17 mouse cellular contexts compared by ENCODE assay signal in the genomic region with DNA sequence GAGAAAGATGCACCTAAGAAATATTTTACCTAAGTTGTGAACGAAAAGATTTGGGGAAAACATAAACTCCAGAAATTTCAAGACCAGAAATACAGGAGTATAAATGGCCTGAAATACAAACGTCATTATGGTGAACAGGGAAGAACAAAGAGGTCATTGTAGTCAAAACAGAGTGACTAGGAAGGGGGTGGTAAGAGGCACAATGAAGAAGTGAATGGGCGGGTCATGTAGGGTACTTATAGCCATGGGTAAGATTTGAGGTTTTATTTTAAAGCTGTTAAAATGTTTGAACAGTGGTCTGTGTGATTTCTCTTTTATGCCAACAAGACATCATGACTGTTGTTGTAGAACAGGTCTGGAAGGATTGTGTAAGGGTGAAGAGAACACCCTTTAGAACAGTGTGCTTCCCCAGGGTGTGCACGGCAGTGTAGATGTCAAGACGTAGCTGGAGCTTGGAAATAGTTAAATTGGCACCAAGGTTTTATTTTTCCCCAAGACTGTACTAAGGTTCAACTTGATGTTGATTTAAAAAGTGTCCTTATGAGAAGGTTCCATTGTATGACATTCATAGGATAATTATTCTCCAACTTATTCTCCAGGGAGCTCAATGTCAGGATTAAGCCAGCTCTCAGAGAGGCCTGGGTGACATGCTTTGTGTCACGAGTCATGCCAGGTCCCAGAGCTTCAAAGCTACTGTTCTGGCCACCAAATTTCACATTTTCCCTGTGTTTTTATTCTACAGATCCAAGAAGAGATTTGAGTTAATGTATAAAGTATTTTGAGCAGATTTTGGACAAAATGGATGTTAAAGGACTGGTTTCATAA.
A peak's percentile ranks its signal among the peaks of the same experiment; 100 is the strongest.
DNase-seq lines count a peak whose midpoint lies in the region; ATAC-seq and TF ChIP-seq lines count a peak whose summit lies in the region.
"Had no signal": no experiment of that assay in that cellular context is flagged by ENCODE, and none has a peak within 500 bp of the region (broad histone marks: within the 10 kb centered on the region; RNA-seq: fewer than 3 reads in every experiment).

No protein-coding gene starts in this region.

- dilution Hi-C loops in CH12.LX (cut with MboI; ENCODE audit: extremely low pct_ligation_motif_present, extremely low pct_unique_long_range_greater_than_20kb, low sequenced_read_pairs) = no loop called here

- TF ChIP-seq EP300 in lung, postnatal 0 days (IDR thresholded peaks at IDR 0.05) = no peak
- no peak for TF ChIP-seq EP300 in CH12.LX (IDR thresholded peaks at IDR 0.05; ENCODE audit: low read length)

- H3K4me1 ChIP-seq in hindbrain, embryonic 13.5 days (replicated peaks) = peaks cover 20% of the 10 kb centered on the region
- peaks cover 12% of the 10 kb centered on the region; the same call in 1 of the 2 replicates for H3K4me1 ChIP-seq in hindbrain, embryonic 10.5 days (replicated peaks)
- no peaks in the 10 kb centered on the region for H3K4me1 ChIP-seq in lung, postnatal 0 days (ENCODE audit: insufficient read depth, low read depth, low read length)
- peaks cover 11 to 85% of the 10 kb centered on the region in 2 experiments for H3K4me1 ChIP-seq in CH12.LX (ENCODE audit: control insufficient read depth in 1 of 2, insufficient read depth in 2 of 2)
- H3K4me1 ChIP-seq in cortical plate, adult 2 months (ENCODE audit: control insufficient read depth, insufficient read depth, low read length) = peaks cover 4% of the 10 kb centered on the region; the same call in 1 of the 2 replicates
- H3K4me1 ChIP-seq: embryonic facial prominence, embryonic 12.5 days; limb, embryonic 12.5 days; liver, embryonic 12.5 days had no signal

- no peak overlapping the region for H3K4me2 ChIP-seq in hindbrain, embryonic 13.5 days
- H3K4me2 ChIP-seq in lung, postnatal 0 days (replicated peaks; ENCODE audit: low read depth, low read length) = no peak overlapping the region
- H3K4me2 ChIP-seq in CH12.LX (ENCODE audit: insufficient read depth, low read depth, poor library complexity, severe bottlenecking) = peak overlapping the region; percentile 55; the same call in 1 of the 2 replicates
- H3K4me2 ChIP-seq: embryonic facial prominence, embryonic 12.5 days; intestine, embryonic 15.5 days; limb, embryonic 12.5 days; liver, embryonic 12.5 days had no signal

- H3K27me3 ChIP-seq in hindbrain, embryonic 13.5 days = no peaks in the 10 kb centered on the region
- H3K27me3 ChIP-seq in hindbrain, embryonic 10.5 days (ENCODE audit: insufficient read depth, poor library complexity, severe bottlenecking) = no peaks in the 10 kb centered on the region
- H3K27me3 ChIP-seq in lung, postnatal 0 days (replicated peaks; ENCODE audit: insufficient read depth, low read length) = no peaks in the 10 kb centered on the region
- H3K27me3 ChIP-seq in CH12.LX (replicated peaks) = no peaks in the 10 kb centered on the region
- H3K27me3 ChIP-seq: embryonic facial prominence, embryonic 12.5 days; intestine, embryonic 15.5 days; limb, embryonic 12.5 days; liver, embryonic 12.5 days had no signal

- ATAC-seq in hindbrain, embryonic 13.5 days (ENCODE audit: low FRiP score) = no peak
- peak; percentile 46 for ATAC-seq in lung, postnatal 0 days
- ATAC-seq: intestine, embryonic 15.5 days; liver, embryonic 12.5 days had no signal

- 60% methylated on average over 6 of the region's 6 CpGs for WGBS in hindbrain, embryonic 13.5 days
- 67% methylated on average over 6 of the region's 6 CpGs for WGBS in hindbrain, embryonic 10.5 days
- 55% methylated on average over 6 of the region's 6 CpGs for WGBS in lung, postnatal 0 days

- no peak overlapping the region for H3K9ac ChIP-seq in hindbrain, embryonic 13.5 days
- H3K9ac ChIP-seq in lung, postnatal 0 days (replicated peaks; ENCODE audit: low read depth) = no peak overlapping the region
- H3K9ac ChIP-seq in CH12.LX (ENCODE audit: insufficient read depth, low read depth) = peak overlapping the region; percentile 1; the same call in 1 of the 2 replicates
- H3K9ac ChIP-seq: embryonic facial prominence, embryonic 12.5 days; intestine, embryonic 15.5 days; limb, embryonic 12.5 days; liver, embryonic 12.5 days had no signal

- in situ Hi-C loops in CH12.LX (cut with MboI; ENCODE audit: low pct_ligation_motif_present, low pct_unique_long_range_greater_than_20kb, low sequenced_read_pairs) = no loop called here

- no peaks in the 10 kb centered on the region for H3K9me3 ChIP-seq in hindbrain, embryonic 13.5 days
- no peaks in the 10 kb centered on the region for H3K9me3 ChIP-seq in hindbrain, embryonic 10.5 days
- H3K9me3 ChIP-seq in lung, postnatal 0 days (ENCODE audit: low read length) = no peaks in the 10 kb centered on the region
- H3K9me3 ChIP-seq in CH12.LX (replicated peaks; ENCODE audit: low read length) = no peaks in the 10 kb centered on the region
- H3K9me3 ChIP-seq: embryonic facial prominence, embryonic 12.5 days; intestine, embryonic 15.5 days; limb, embryonic 12.5 days; liver, embryonic 12.5 days had no signal

- TF ChIP-seq RAD21 in CH12.LX (IDR thresholded peaks at IDR 0.05; ENCODE audit: low read depth, low read length) = no peak

- no peak for DNase-seq in hindbrain, embryonic 10.5 days (ENCODE audit: low spot score)
- peak; percentile 45 for DNase-seq in lung, postnatal 0 days (ENCODE audit: low spot score)
- no peak for DNase-seq in lung, postnatal 4 days
- DNase-seq in CH12.LX (ENCODE audit: extremely low read depth) = no peak
- no peak for DNase-seq in heart, adult 18-20 months
- DNase-seq: cerebellum, adult 9-10 months; gastrocnemius, postnatal 14 days; kidney, postnatal 36 days; layer of hippocampus, adult 9-11 months; lung, adult 2 months; right cerebral cortex, postnatal 25 days had no signal

- H3K27ac ChIP-seq in hindbrain, embryonic 13.5 days = 0 out of 2 replicates have a peak overlapping the region, but pooled peaks have one; percentile 8
- no peak overlapping the region for H3K27ac ChIP-seq in hindbrain, embryonic 10.5 days
- H3K27ac ChIP-seq in lung, postnatal 0 days (ENCODE audit: low read length) = no peak overlapping the region
- H3K27ac ChIP-seq in CH12.LX (ENCODE audit: insufficient read depth, low read depth) = peak overlapping the region; percentile 77
- 0 out of 2 replicates have a peak overlapping the region, but pooled peaks have one; percentile 37 for H3K27ac ChIP-seq in cortical plate, adult 2 months (ENCODE audit: insufficient read depth, low read length)
- H3K27ac ChIP-seq: embryonic facial prominence, embryonic 12.5 days; intestine, embryonic 15.5 days; limb, embryonic 12.5 days; liver, embryonic 12.5 days had no signal

- no peak overlapping the region for H3K4me3 ChIP-seq in hindbrain, embryonic 13.5 days
- H3K4me3 ChIP-seq in hindbrain, embryonic 10.5 days = no peak overlapping the region
- H3K4me3 ChIP-seq in lung, postnatal 0 days (ENCODE audit: low read depth, low read length) = no peak overlapping the region
- no peak overlapping the region for H3K4me3 ChIP-seq in CH12.LX (replicated peaks in 1 of 3; ENCODE audit: low read depth in 2 of 3, low read length in 2 of 3, poor library complexity in 1 of 3)
- H3K4me3 ChIP-seq in cortical plate, adult 2 months (ENCODE audit: insufficient read depth, low read length) = no peak overlapping the region
- H3K4me3 ChIP-seq: embryonic facial prominence, embryonic 12.5 days; intestine, embryonic 15.5 days; limb, embryonic 12.5 days; liver, embryonic 12.5 days had no signal

- TF ChIP-seq CTCF in lung, postnatal 0 days (IDR thresholded peaks at IDR 0.05) = no peak
- no peak for TF ChIP-seq CTCF in CH12.LX (conservative IDR thresholded peaks at IDR 0.05 in 1 of 2, IDR thresholded peaks at IDR 0.05 in 1 of 2; ENCODE audit: low read depth in 2 of 2, low read length in 2 of 2)
- TF ChIP-seq CTCF in cortical plate, adult 2 months (IDR thresholded peaks at IDR 0.05; ENCODE audit: extremely low read depth, insufficient read depth, low read length) = no peak

- no peak for TF ChIP-seq POLR2A in CH12.LX (IDR thresholded peaks at IDR 0.05; ENCODE audit: low read depth, low read length)
- TF ChIP-seq POLR2A in cortical plate, adult 2 months (IDR thresholded peaks at IDR 0.05; ENCODE audit: extremely low read depth, insufficient read depth, low read length) = no peak

- H3K79me2 ChIP-seq in CH12.LX (replicated peaks; ENCODE audit: control insufficient read depth, extremely low read depth, insufficient read depth, poor library complexity, severe bottlenecking) = peaks cover 15% of the 10 kb centered on the region

- no peaks in the 10 kb centered on the region; the same call in 1 of the 2 replicates for H3K36me3 ChIP-seq in hindbrain, embryonic 13.5 days
- peaks cover 40% of the 10 kb centered on the region for H3K36me3 ChIP-seq in hindbrain, embryonic 10.5 days
- H3K36me3 ChIP-seq in lung, postnatal 0 days (ENCODE audit: insufficient read depth, low read length) = no peaks in the 10 kb centered on the region
- no peaks in the 10 kb centered on the region for H3K36me3 ChIP-seq in CH12.LX (replicated peaks in 1 of 2; ENCODE audit: control insufficient read depth in 1 of 2, insufficient read depth in 1 of 2, low read length in 1 of 2)
- H3K36me3 ChIP-seq: intestine, embryonic 15.5 days; liver, embryonic 12.5 days had no signal

TF ChIP-seq in CH12.LX, 34 proteins besides CTCF, POLR2A, EP300 and RAD21:
- TF ChIP-seq IRF4 (IDR thresholded peaks at IDR 0.05; ENCODE audit: low read depth, low read length) (0 out of 2 replicates have a peak, but pooled peaks have one; percentile 14), CHD2 (IDR thresholded peaks at IDR 0.05; ENCODE audit: low read length) (no peak), MYC (IDR thresholded peaks at IDR 0.05; ENCODE audit: low read depth, low read length) (0 out of 2 replicates have a peak, but pooled peaks have one; percentile 26), BHLHE40 (IDR thresholded peaks at IDR 0.05; ENCODE audit: low read depth, low read length) (peak; percentile 38; the same call in 1 of the 2 replicates), ZMIZ1 (IDR thresholded peaks at IDR 0.05; ENCODE audit: low read depth, low read length) (no peak), MEF2A (IDR thresholded peaks at IDR 0.05; ENCODE audit: borderline replicate concordance, low read depth, low read length) (no peak), SIN3A (IDR thresholded peaks at IDR 0.05; ENCODE audit: low read length) (no peak), UBTF (IDR thresholded peaks at IDR 0.05; ENCODE audit: low read depth, low read length) (no peak), MAFK (IDR thresholded peaks at IDR 0.05; ENCODE audit: insufficient replicate concordance, low read length) (no peak), POLR2AphosphoS2 (IDR thresholded peaks at IDR 0.05; ENCODE audit: low read depth, low read length) (no peak)

Comparison
In these comparisons a context has a peak if more than half of its experiments do, and no peak if none do; other contexts are left out.
1. H3K27ac ChIP-seq: peak in hindbrain, embryonic 13.5 days (single experiment), CH12.LX (single experiment) and cortical plate, adult 2 months (single experiment); none in hindbrain, embryonic 10.5 days (single experiment) and lung, postnatal 0 days (single experiment).